Mouse (Mus musculus): ENCODE data around the gene Mgea5. TPM values are rescaled to one million over a fixed set of nuclear protein-coding genes. Genes with fewer than 3 reads are reported as not detected.

The Mgea5 gene
- 79.4 and 81.4 TPM in 2 replicates for polyA plus RNA-seq (2015; fragmentation: Nextera tagmentation; extraction: Ambion mirVana)

DNA sequence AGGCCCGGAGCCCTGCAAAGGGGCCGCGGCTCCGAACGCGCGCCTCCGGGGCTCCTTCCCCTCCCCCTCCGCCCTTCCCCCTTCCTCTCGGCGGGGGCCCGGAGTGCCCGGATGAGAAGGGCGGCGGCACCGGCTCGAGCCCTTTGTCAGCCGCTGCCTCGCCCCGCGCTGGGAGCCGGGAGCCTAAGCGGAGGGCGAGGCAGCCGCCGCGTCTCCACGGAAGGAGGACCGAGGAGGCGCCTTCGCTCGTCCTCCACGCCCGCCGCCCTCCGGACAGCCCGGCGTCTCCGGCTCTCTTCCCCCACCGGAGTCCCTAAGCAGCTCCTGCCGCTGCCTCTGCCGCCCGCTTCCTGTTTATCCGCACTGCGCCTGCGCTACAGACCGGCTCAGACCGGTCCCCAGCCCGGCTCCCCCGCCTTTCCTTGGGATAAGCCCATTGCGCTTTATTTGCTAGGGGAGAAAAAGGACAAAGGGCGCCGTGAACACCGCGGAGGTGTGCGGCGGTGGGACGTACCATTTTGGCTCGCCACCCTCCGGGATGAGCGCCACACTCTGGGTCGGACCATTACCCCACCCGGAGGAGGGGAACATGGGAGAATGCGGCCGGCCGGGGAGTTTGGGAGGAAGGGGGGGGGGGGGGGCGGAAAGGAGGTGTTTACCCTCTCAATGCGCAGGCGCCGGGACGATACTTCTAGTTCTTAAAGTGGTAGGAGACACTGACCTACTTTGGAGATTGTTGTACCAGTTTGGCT lies at the start of gene Mgea5:
TSS of gene Mgea5 (minus strand) at position 657 of the 752 bp plus-strand sequence.
- peak; percentile 98 for ATAC-seq (ENCODE audit: low read depth)
- under 1% methylated on average over 58 of the region's 71 CpGs for WGBS
- no peaks in the 10 kb centered on the region for H3K27me3 ChIP-seq

DNA sequence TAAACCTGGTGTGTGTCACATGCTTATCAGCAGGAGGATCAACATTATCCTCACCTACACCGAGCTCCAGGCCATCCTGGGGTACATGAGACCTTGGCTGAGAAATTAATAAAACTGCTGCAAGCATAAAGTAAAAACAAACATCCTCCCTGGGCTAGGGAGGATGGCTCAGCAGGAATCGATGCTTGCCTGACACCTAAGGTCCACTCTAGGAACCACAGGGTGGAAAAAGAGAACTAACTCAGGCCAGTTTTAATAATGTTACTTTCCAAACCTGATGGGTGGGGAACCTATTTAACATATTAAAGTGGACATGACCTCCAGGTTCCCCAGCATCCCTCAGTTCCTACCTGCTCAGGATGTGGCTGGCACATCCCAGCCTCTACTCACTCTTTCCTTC lies 47.0 kb upstream of the Mgea5 start:
- 65% methylated on average over 2 of the region's 2 CpGs for whole genome bisulfite sequencing

More for the DNA sequence above, at the start of gene Mgea5:
- Histone ChIP-seq H3K4me1 (replicated peaks) (peaks cover 39% of the 10 kb centered on the region), H3K36me3 (peaks cover 19% of the 10 kb centered on the region), H3K9me3 (no peaks in the 10 kb centered on the region), H3K9ac (peak within 1 kb of the TSS; percentile 99), H3K4me2 (peak within 1 kb of the TSS; percentile 64), H3K4me3 (peak within 1 kb of the TSS; percentile 100), H3K27ac (replicated peaks) (peak within 1 kb of the TSS; percentile 99)

GRCm38 (mm10) chr19:45827736-45828135 lies 44.1 kb upstream of the Mgea5 start:
- 96% methylated on average over 3 of the region's 3 CpGs for WGBS
- no peak for ATAC-seq (ENCODE audit: low read depth)

More for the DNA sequence above, 47.0 kb upstream of the Mgea5 start:
- Histone ChIP-seq H3K9me3 (no peaks in the 10 kb centered on the region), H3K4me1 (replicated peaks) (no peaks in the 10 kb centered on the region), H3K9ac (no peak overlapping the region), H3K36me3 (peaks cover 5% of the 10 kb centered on the region), H3K4me2 (no peak overlapping the region), H3K4me3 (no peak overlapping the region), H3K27ac (replicated peaks) (no peak overlapping the region), H3K27me3 (no peaks in the 10 kb centered on the region)
- ATAC-seq (ENCODE audit: low read depth), result no peak

DNA sequence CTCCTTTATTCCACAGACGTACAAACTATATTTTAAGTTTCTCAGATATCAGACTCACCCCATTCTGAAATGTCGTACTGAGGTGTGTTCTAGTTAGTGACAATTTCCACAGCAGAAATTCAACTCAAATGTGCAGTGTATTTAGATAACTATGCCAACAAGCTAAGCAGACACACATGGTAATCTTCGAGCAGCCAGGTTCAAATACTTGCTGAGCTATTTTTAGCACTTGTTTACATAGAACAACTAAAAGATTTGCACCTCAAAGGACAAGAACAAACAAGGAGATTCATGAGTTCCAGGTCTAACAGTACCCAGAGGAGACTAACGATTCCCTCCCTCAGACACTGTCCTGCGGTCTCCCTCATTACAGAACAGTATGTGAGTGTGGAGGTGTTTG lies 43.5 kb upstream of the Mgea5 start:
- Histone ChIP-seq H3K4me2 (no peak overlapping the region), H3K27me3 (no peaks in the 10 kb centered on the region), H3K36me3 (peaks cover 5% of the 10 kb centered on the region), H3K9me3 (no peaks in the 10 kb centered on the region), H3K4me3 (no peak overlapping the region), H3K9ac (no peak overlapping the region), H3K4me1 (replicated peaks) (peaks cover 2% of the 10 kb centered on the region), H3K27ac (replicated peaks) (no peak overlapping the region)
- WGBS, result 80% methylated on average over 5 of the region's 5 CpGs
- ATAC-seq (ENCODE audit: low read depth), result no peak

More at GRCm38 (mm10) chr19:45827736-45828135, 44.1 kb upstream of the Mgea5 start:
- Histone ChIP-seq H3K36me3 (peaks cover 5% of the 10 kb centered on the region), H3K9ac (no peak overlapping the region), H3K27ac (replicated peaks) (no peak overlapping the region), H3K4me2 (no peak overlapping the region), H3K27me3 (no peaks in the 10 kb centered on the region), H3K4me3 (no peak overlapping the region), H3K9me3 (no peaks in the 10 kb centered on the region), H3K4me1 (replicated peaks) (no peaks in the 10 kb centered on the region)

GRCm38 (mm10) chr19:45826146-45826545 lies 42.5 kb upstream of the Mgea5 start:
- no peak overlapping the region for H3K27ac ChIP-seq (replicated peaks)
- H3K36me3 ChIP-seq, result peaks cover 5% of the 10 kb centered on the region
- no peak overlapping the region for H3K4me2 ChIP-seq
- WGBS, result 86% methylated on average over 3 of the region's 3 CpGs
- H3K27me3 ChIP-seq, result no peaks in the 10 kb centered on the region
- peaks cover 11% of the 10 kb centered on the region for H3K4me1 ChIP-seq (replicated peaks)
- H3K4me3 ChIP-seq, result no peak overlapping the region
- no peak overlapping the region for H3K9ac ChIP-seq
- ATAC-seq (ENCODE audit: low read depth), result no peak
- no peaks in the 10 kb centered on the region for H3K9me3 ChIP-seq

DNA sequence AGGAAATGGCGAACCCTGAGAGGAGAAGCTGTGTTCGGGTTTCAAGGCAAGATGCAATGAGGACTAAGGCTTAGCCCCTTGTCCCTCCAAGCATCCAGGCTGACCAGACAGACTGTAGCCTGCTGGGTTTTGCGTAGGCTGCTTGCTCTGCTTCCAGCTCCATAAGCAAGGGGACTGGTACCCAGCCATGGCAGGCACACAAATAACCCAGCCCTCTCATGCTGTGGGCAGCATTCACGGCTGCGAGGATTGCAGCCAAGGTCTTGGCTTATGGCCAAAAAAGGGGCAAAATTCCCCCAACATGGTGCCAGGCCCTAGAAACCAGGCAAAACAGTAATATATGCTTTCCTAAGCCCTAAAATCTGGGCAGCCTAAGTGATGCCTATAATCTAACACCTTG lies 38.2 kb upstream of the Mgea5 start:
- H3K27me3 ChIP-seq, result no peaks in the 10 kb centered on the region
- H3K4me2 ChIP-seq, result no peak overlapping the region
- H3K9me3 ChIP-seq, result no peaks in the 10 kb centered on the region
- H3K27ac ChIP-seq (replicated peaks), result 0 out of 2 replicates have a peak overlapping the region, but pooled peaks have one; percentile 33
- 56% methylated on average over 5 of the region's 5 CpGs for WGBS
- peaks cover 7% of the 10 kb centered on the region; the same call in 1 of the 2 replicates for H3K36me3 ChIP-seq
- no peak; the same call in 1 of the 2 replicates for ATAC-seq (ENCODE audit: low read depth)
- H3K4me3 ChIP-seq, result no peak overlapping the region
- H3K4me1 ChIP-seq (replicated peaks), result peaks cover 14% of the 10 kb centered on the region
- no peak overlapping the region for H3K9ac ChIP-seq

DNA sequence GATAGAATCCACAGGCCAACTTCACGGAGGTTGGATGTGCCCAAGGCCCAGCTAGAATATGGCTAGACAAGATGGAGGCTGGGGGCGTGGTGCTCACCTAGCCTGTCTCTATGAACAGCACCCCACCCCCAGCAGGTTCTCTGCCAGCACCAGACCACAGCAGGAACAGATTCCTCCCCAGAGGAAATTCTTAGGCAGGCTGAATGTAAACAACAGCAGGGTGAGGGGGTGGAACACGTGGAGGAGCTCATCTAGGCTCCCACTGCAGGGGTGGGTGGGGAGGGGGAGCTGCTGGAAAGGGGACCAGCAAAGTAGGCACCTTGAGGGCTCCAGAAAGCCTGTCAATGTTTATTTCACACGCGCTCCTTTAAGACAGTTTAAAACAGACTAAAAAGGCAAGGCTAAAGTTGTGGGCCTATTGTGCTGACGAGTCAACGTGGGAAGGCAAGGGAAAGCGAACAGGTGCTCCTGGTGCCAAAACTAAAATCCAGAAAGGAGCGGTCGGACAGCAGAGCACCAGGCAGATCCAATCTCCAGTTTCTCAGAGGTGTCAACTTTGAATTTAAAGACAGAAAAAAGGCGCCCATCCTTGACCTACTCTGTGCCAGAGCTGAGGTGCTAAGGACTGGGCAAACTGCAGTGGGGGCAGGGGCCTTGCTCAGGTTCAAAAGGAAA lies 34.3 kb upstream of the Mgea5 start:
- Histone ChIP-seq H3K4me3 (no peak overlapping the region), H3K27ac (replicated peaks) (no peak overlapping the region), H3K27me3 (peaks cover 9% of the 10 kb centered on the region; the same call in 1 of the 2 replicates), H3K9ac (no peak overlapping the region), H3K4me2 (no peak overlapping the region), H3K36me3 (peaks cover 7% of the 10 kb centered on the region; the same call in 1 of the 2 replicates), H3K9me3 (no peaks in the 10 kb centered on the region), H3K4me1 (replicated peaks) (peaks cover 45% of the 10 kb centered on the region)
- WGBS, result 78% methylated on average over 11 of the region's 11 CpGs
- no peak for ATAC-seq (ENCODE audit: low read depth)

- Histone ChIP-seq H3K27me3 (peaks cover 9% of the 10 kb centered on the region; the same call in 1 of the 2 replicates), H3K4me1 (replicated peaks) (peaks cover 51% of the 10 kb centered on the region), H3K36me3 (peaks cover 7% of the 10 kb centered on the region; the same call in 1 of the 2 replicates), H3K4me2 (peak overlapping the region; percentile 78; the same call in 1 of the 2 replicates), H3K9me3 (no peaks in the 10 kb centered on the region), H3K27ac (replicated peaks) (no peak overlapping the region), H3K4me3 (no peak overlapping the region), H3K9ac (no peak overlapping the region; the same call in 1 of the 2 replicates)
- 12% methylated on average over 8 of the region's 8 CpGs for WGBS
- ATAC-seq (ENCODE audit: low read depth), result no peak
These were observed 33.1 kb upstream of the Mgea5 start for GRCm38 (mm10) chr19:45816727-45817126.

DNA sequence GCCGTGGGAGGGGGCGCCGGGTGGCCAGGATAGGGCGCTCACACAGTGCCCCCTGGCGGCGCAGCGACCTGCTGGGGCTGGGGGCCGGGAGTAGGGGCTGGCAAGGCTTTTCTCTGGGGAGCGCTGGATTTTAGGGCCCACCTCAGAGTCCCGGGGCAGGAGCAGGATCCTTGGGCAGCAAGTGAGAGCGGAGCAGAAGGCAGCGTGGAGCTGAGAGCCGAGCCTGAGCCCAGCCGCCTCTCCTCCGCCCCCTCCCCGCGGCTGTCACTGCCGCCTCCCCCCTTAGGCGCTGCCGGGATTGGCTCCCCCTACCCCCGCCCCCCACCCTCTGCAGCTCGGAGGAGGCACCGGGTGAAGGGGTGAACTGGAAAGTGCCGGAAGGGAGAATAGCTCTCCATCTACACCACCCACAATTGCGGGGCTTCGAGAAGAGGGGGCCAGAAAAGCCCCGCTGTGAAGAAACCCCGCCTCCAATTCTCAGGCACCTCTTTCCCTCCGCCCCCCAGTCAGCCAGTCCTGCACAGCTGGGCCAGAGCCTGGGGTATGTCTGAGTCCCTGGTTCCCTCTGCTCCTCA lies 32.3 kb upstream of the Mgea5 start, which contains the start of gene Kcnip2:
TSS of gene Kcnip2 (minus strand) at position 231 of the 575 bp plus-strand sequence.
- peak within 1 kb of the TSS; percentile 67 for H3K9ac ChIP-seq
- H3K4me1 ChIP-seq (replicated peaks), result peaks cover 54% of the 10 kb centered on the region
- peak within 1 kb of the TSS; percentile 20; the same call in 1 of the 2 replicates for H3K27ac ChIP-seq (replicated peaks)
- H3K9me3 ChIP-seq, result no peaks in the 10 kb centered on the region
- peaks cover 7% of the 10 kb centered on the region; the same call in 1 of the 2 replicates for H3K36me3 ChIP-seq
- peak within 1 kb of the TSS; percentile 39 for H3K4me3 ChIP-seq
- ATAC-seq (ENCODE audit: low read depth), result peak; percentile 54; the same call in 1 of the 2 replicates
- WGBS, result under 1% methylated on average over 29 of the region's 29 CpGs
- peaks cover 9% of the 10 kb centered on the region; the same call in 1 of the 2 replicates for H3K27me3 ChIP-seq
- peak within 1 kb of the TSS; percentile 78 for H3K4me2 ChIP-seq

DNA sequence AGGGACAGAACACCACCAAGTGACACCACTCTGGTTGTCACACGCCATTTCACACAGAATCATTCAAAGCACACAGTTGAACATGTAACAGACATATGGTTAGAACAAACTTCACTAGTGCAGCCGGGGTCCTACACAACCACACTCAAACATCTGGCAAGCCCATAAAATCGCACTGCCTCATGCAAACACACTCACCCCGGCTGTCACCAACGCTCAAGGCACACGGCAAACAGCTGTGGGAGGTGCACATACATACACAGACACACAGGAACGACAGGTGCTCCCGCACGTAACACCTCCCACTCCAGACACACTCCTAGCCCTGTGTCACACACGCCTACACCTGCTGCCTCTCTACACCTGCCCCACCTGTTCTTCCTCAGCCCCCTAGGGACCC lies 31.5 kb upstream of the Mgea5 start:
- peaks cover 7% of the 10 kb centered on the region; the same call in 1 of the 2 replicates for H3K36me3 ChIP-seq
- peaks cover 56% of the 10 kb centered on the region for H3K4me1 ChIP-seq (replicated peaks)
- H3K27me3 ChIP-seq, result peaks cover 9% of the 10 kb centered on the region; the same call in 1 of the 2 replicates
- H3K9ac ChIP-seq, result peak overlapping the region; percentile 67
- H3K4me2 ChIP-seq, result peak overlapping the region; percentile 78
- no peaks in the 10 kb centered on the region for H3K9me3 ChIP-seq
- no peak for ATAC-seq (ENCODE audit: low read depth)
- H3K27ac ChIP-seq (replicated peaks), result no peak overlapping the region
- WGBS, result 54% methylated on average over 10 of the region's 10 CpGs
- peak overlapping the region; percentile 39 for H3K4me3 ChIP-seq

DNA sequence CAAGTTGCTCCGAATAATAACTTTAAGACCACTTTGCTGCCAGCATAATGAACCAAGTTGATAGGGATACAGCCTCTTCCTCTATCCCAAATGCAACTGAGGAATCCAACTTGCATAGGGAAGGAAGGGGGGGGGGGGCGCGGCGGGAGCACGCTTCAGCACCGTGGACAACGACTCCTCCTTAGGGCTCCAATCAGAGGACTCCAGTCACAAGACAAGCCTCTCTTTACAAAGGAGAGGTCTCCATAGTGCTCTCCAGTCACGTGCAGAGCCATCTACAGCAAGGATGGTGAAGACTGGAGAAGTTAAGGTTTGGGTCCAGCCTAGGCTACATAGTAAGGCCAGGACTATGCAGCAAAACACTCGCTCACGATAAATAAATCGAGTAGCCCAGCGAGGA lies 30.2 kb upstream of the Mgea5 start:
- H3K27ac ChIP-seq (replicated peaks), result no peak overlapping the region
- no peak overlapping the region for H3K4me3 ChIP-seq
- peak overlapping the region; percentile 21; the same call in 1 of the 2 replicates for H3K4me2 ChIP-seq
- peaks cover 7% of the 10 kb centered on the region; the same call in 1 of the 2 replicates for H3K36me3 ChIP-seq
- ATAC-seq (ENCODE audit: low read depth), result no peak
- H3K4me1 ChIP-seq (replicated peaks), result peaks cover 56% of the 10 kb centered on the region
- no peaks in the 10 kb centered on the region for H3K9me3 ChIP-seq
- WGBS, result 13% methylated on average over 12 of the region's 12 CpGs
- H3K9ac ChIP-seq, result no peak overlapping the region
- H3K27me3 ChIP-seq, result peaks cover 9% of the 10 kb centered on the region; the same call in 1 of the 2 replicates

Data from neural tube, embryonic 13.5 days (tissue).